Mouse (Mus musculus) cerebellum, adult (tissue): ENCODE data around the gene Metap1.

Source experiments
- ATAC-seq: cut with Nextera tagmentation; 2 replicates; pipeline ENCODE4 v1.9.2; 2017; ENCODE audit warnings: mild to moderate bottlenecking, moderate library complexity, mixed read lengths; ENCODE audit not compliant: insufficient number of reproducible peaks, low FRiP score, low TSS enrichment

The Metap1 gene

DNA sequence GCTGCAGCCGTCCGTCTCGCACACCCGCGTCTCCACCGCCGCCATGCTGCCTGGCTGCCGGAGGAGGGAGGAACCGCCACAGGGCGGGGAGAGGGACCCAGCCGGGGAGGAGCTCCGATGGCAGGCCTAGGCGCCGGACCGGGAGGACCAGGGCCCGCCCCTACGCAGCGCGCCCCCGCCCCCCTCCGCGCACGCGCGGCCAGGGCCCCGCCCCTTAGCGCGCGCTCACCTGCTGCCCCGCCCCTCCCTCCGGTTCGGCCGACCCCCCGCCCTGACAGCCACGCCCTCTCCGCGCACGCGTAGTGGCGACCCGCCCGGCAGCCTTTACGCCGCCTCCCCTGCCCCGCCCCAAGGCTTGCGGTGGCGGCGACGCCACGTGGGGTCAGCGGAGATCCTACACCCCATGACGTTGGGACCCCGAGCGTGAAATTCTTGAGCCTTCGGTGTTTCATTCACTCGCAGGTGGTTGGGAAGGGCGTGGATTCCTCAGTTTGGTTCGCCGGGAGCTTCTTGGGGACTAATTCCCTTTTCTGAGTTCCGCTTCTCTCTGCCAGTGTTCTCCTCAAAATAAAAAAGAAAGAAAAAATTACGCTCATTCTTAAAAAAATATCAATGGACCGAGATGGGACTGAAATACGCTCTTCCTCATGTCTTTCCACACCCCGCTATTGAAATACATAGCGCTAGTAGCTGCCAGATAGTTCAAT, at the start of gene Metap1:
Metap1 (minus strand) TSS at position 189 of the 707 bp plus-strand sequence.
- peak; percentile 97 for ATAC-seq

DNA sequence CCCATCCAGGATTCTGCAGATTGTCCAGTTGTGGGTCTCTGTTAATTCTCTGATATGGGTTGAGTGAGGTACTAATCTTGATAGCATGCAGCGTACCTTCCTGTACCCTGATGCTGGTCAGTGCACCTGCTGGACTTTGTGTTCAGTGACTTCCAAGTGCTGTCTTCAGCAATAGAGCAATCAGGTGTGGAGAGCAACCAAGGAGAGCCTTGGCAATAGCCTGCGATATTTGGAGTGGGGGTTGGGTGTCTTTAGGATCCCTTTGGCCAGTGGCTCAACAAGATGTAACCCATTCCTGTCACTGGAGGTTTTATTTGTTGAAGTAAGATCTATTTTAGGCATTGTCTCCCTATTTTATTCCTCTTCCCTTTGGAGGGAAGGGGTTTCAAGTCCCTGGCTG, 46.7 kb upstream of the Metap1 start:
- no peak for ATAC-seq

- no peak for ATAC-seq
Observed at GRCm38 (mm10) chr3:138532764-138533163, 43.4 kb upstream of the Metap1 start.

DNA sequence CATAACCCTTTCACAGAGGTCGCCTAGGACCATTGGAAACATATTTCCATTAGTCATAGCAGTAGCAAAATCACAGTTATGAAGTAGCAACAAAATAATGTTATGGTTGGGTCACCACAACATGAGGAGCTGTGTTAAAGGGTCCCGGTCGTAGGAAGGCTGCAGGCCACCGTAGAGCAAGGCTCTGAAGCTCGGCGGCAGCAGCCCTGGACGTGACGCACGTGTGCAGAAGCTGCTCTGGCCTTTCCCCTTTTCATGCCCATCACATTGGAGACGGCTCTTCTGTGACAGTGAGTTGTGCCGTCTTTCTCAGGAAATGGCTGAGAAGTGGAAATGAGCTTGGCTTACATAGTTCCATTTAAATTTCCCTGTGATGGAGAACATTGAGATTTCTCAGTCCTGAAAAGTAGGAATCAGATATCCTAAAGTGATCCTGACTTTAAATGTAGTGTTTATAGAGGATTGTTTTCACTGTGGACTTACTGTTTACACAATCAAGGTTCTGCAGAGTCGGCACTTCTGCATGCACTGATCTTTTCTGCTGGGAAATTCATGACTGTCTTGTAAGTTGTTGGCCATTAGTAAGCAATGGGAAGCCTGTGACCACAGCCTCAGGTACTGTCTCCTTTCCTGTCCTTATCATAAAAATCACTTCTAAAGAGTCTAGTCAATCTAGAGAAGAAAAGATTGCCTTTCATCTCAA, 42.3 kb upstream of the Metap1 start:
- no peak for ATAC-seq

DNA sequence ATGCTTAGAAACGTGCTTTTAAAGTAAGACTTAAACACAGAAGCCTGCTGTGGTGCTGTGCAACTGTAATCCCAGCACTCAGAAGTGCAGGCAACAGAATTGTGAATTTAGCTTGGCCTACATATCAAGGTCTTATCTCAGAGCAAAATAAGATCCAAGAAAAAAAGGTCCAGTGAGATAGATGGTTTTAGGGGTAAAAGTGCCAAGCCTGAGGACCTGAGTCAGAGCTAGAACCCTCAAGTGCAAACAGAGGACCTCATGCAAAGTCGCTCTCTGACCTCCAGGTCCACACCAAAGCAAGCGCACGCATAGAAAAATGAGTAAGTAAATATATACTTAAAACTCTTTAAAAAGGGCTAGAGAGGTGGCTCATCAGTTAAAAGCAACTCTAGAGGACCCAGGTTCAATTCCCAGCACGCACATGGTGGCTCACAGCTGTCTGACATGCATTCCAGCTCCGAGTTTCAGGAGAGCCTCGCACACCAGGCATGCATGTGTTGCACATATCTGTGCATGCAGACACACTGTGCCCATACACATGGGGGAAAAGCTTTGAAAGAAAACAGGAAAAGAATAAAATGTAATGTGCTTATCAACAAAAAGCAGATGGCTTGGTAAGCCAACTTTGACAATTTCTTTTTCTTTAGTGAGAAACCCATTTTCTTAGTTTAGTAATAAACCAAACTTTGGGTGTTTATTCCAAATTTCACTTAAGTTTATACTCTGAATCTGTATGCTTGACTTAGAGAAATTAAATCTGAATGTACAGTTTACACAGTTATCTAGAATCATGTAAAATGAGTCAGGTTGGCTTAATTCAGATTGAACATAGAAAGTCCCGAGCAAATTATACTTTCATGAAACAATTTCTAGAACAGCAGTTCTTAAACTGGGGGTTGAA, 41.5 kb upstream of the Metap1 start:
- ATAC-seq, result no peak

DNA sequence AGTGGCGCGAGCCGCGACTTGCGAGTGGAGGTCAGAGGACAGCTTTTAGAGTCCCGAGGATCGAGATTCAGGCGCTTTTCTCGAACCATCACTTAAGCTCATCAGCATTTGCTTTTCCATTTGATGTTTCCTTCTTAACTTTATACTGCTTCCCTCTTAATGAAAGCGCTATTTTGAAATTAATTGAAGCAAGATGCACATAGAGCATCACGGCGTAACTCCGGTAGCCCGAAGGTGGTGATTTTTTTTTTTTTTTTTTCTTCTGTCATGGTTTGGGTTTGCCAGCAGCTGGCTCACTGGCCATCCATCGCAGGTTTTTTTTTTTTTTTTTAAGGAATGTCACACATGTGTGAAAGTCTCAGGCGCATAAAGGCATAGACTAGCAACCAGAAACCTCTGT, 39.0 kb upstream of the Metap1 start:
- ATAC-seq, result no peak

DNA sequence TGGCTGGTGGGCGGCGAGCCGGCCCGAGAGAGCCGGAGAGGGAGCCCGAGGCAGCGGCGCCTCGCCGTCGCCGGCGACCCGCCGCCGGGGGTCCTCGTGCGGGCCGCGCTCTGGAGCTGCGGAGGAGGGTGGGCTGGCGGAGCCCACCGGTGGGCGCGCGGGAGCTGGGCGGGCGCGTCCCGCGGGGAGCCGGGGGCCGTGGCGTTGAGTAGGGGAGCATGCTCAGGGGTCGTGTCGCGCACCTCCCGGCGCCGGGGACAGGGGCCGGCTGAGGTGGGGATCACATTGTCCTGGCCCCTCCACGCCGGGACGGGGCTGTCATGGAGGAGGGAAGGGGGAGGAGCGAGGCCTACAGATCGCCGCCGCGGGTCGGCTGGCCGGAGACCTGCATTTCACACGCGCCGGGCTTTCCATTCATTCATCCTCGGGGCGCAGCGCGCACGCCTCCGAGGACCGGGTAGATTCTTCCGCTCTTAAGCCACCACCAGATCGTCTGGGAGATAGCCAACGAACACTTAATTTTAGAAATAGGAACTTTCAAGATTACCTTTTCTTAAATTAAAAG, 38.4 kb upstream of the Metap1 start:
- peak; percentile 64 for ATAC-seq

DNA sequence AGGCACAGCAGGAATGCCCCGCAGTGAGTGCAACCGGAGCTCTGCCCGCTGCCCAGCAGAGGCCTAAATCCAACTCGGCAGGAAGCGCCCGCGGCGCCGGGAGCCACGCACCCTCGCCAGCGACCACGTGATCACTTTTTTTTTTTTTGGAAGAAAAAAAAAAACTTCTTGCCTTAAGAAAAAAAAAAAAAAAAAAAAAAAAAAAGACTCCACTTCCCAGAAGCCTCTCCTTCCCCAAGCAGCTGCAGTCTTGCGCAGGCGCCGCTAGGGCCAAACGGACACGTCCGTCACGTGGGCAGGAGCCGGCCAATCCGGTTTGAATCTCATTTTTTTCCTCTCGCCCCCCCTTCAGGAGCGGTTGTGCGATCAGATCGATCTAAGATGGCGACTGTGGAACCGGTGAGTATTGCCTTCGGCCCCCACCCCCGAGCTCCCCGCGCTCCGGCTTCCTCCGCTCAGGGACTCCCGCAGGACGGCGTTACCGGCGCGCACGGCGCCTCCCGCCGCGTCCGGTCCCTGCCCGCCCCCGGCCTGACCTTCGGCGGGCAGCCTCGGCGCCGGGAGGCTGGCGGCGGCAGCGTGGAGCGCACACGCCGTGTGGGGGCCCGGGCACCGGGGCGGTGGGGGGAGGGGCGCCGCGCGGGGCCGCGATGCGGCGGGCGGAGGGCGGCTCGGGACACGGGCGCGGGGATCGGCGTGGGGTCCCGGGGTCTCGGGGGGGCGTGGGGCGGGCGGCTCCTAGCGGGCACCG, 37.8 kb upstream of the Metap1 start:
- ATAC-seq, result peak; percentile 92

DNA sequence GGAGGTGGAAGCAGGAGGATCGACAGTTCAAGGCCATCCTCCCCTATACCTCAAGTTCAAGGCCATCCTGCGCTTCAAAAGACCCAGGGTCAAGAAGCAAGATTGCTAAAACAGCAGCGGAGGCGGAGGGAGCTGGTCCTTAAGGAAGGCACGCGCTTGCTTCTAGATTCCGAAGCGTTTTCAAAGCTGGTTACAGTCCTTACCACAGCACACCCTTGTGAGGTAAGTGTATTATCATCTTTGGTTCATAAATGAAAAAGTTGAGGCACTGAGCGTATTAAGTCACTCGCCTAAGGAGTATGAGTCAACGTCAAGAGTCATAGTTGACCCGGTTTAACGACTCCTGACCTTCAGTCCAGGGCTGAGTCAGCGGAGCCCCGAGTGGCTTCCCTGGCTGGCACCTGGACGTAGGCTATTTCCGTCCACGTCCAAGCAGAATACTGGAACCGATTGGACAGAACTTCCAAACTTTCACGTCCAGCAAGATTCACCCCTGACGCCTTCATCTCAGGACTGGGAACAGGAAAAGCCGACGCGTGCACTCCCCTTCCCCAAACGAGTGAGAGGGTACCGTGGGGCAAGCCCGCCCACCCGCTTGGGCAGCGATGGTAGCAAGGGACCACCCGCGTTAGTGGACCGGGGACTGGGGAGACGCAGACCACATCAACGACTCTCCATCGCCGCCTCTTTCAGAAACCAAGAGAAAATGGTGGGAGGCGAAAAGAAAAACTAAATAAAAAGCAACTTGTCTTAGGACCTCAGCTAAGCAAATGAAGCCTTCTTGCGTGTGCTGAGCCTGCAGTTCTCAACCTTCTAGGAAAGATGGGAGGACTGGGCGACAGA, 37.0 kb upstream of the Metap1 start, which contains the start of gene Eif4e:
Eif4e (plus strand) TSS at position 107 of the 843 bp plus-strand sequence.
- ATAC-seq, result peak; percentile 26

- no peak for ATAC-seq
Observed at GRCm38 (mm10) chr3:138525494-138525893, 36.2 kb upstream of the Metap1 start.

- ATAC-seq, result no peak
Observed at GRCm38 (mm10) chr3:138523956-138524355, 34.6 kb upstream of the Metap1 start.

GRCm38 (mm10) chr3:138519218-138519617, 29.9 kb upstream of the Metap1 start:
- ATAC-seq, result no peak

DNA sequence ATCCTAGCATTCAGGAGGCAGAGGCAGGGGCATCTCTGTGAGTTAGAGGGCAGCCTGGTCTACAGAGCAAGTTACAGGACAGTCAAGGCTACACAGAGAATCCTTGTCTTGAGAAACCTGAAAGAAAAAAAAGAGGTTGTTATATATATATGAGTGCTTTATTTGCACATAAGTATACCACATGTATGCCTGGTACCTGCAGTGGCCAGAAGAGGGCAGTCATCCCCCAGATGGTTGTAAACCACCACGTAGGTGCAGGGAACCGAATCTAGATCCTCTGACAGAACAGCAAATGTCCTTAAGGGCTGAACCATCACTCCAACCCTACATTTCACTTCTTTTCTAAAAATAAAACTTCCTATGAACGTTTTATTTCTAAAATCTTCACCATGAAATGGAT, 28.6 kb upstream of the Metap1 start:
- ATAC-seq, result no peak

DNA sequence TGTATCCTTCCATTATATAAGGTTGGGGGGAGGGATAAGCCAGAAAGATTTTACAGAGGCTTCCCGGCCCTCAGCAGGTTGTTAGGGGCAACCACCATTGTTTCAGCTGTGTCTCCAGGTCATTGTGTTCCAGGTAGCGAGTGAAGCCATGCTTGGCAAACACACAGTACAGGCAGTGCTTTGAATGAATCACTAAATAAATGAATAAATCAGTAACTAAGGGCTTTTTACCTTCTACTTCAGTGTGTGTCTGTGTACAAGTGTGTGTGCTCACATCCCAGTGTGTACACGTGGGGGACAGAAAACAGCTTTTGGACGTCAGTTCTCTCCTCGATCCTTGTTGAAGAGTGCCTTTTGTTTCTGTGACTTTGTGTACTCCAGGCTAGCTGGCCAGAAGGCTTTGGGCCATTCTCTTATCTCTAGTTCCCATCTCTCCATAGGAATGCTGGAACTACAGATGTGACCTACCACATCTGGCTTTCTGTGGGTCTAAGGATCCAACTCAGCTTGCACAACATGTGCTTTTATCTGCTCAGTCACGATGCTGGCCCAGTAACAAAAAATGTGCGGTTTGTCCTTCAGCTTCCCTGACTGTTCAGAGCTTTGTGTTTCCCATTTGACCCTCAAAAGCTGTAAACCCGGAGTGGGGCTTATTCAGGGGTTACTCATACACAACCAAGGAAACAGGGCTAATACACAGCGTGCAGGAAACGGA, 26.5 kb upstream of the Metap1 start:
- no peak for ATAC-seq

- ATAC-seq, result no peak
Observed at GRCm38 (mm10) chr3:138514749-138515148, 25.4 kb upstream of the Metap1 start.

- no peak for ATAC-seq
Observed at GRCm38 (mm10) chr3:138513243-138513642, 23.9 kb upstream of the Metap1 start.

GRCm38 (mm10) chr3:138510471-138510870, 21.2 kb upstream of the Metap1 start:
- no peak for ATAC-seq

DNA sequence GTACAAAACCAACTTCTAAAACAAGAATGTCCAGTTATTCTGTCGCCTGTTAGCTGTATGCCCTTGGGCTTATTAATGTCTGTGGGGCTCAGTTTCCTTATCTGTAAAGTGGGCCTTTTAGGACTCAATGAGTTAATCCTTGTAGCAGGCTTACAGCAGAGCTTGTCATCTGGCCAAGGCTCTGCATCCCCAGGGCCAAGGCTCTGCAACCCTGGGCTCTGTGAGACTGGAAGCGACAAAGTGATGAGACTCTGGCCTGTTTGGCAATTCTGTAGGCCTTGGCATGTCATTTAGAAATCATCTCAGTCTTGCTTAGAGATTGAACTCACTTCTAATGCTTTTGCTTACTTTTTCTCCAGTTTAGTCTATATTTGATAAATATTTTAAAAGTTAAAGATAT, 20.3 kb upstream of the Metap1 start:
- no peak for ATAC-seq
